Mouse (Mus musculus): ENCODE measurements around the gene Znhit3.
"Not testable (repeated sequence)": the region's sequence is repeated elsewhere in the genome, so short reads cannot be mapped to it uniquely, and the experiment has no call there.

The Znhit3 gene

GRCm38 (mm10) chr11:84919276-84919675, 3.1 kb upstream of the Znhit3 start:
- DNase-seq = peak; percentile 57

- peak; percentile 84 for DNase-seq
These were observed 2.3 kb upstream of the Znhit3 start for GRCm38 (mm10) chr11:84918425-84918824.

- no peak for DNase-seq
These were observed 636 bp upstream of the Znhit3 start for GRCm38 (mm10) chr11:84916703-84917300.

GRCm38 (mm10) chr11:84914673-84915072, 1.5 kb downstream of the Znhit3 start:
- DNase-seq = peak; percentile 11

GRCm38 (mm10) chr11:84910411-84910810, 5.8 kb downstream of the Znhit3 start:
- no peak for DNase-seq

- DNase-seq = no peak
These were observed 7.7 kb downstream of the Znhit3 start for GRCm38 (mm10) chr11:84908480-84908879.

GRCm38 (mm10) chr11:84907081-84907480, 9.1 kb downstream of the Znhit3 start:
- DNase-seq = no peak

GRCm38 (mm10) chr11:84904597-84905144, 11.5 kb downstream of the Znhit3 start:
- DNase-seq = no peak

- no peak for DNase-seq
These were observed 23.1 kb downstream of the Znhit3 start for GRCm38 (mm10) chr11:84893113-84893512.

- DNase-seq = no peak
These were observed 24.5 kb downstream of the Znhit3 start for GRCm38 (mm10) chr11:84891705-84892104.

GRCm38 (mm10) chr11:84889492-84889891, 26.7 kb downstream of the Znhit3 start:
- no peak for DNase-seq

- DNase-seq = no peak
These were observed 28.1 kb downstream of the Znhit3 start for GRCm38 (mm10) chr11:84888025-84888424.

- DNase-seq = no peak
These were observed 29.2 kb downstream of the Znhit3 start for GRCm38 (mm10) chr11:84886767-84887511.

GRCm38 (mm10) chr11:84886236-84886635, 29.9 kb downstream of the Znhit3 start:
- no peak for DNase-seq

GRCm38 (mm10) chr11:84885238-84885637, 30.9 kb downstream of the Znhit3 start:
- no peak for DNase-seq

- DNase-seq = no peak
These were observed 33.8 kb downstream of the Znhit3 start for GRCm38 (mm10) chr11:84882346-84882745.

GRCm38 (mm10) chr11:84880971-84881370, 35.2 kb downstream of the Znhit3 start:
- no peak for DNase-seq

GRCm38 (mm10) chr11:84880465-84880961, 35.7 kb downstream of the Znhit3 start:
- DNase-seq = peak; percentile 45

GRCm38 (mm10) chr11:84879772-84880464, 36.2 kb downstream of the Znhit3 start, which contains the start of the genes Myo19 and Pigw:
Myo19 (plus strand) TSS chr11:84880148.
Pigw (minus strand) TSS chr11:84880285.
- peak; percentile 84 for DNase-seq

- no peak for DNase-seq
These were observed 37.0 kb downstream of the Znhit3 start for GRCm38 (mm10) chr11:84879007-84879771.

GRCm38 (mm10) chr11:84876020-84876419, 40.1 kb downstream of the Znhit3 start:
- DNase-seq = not testable (repeated sequence)

- DNase-seq = no peak
These were observed 42.9 kb downstream of the Znhit3 start for GRCm38 (mm10) chr11:84873042-84873833.

All from thymus, postnatal 14 days (tissue).